Mouse (Mus musculus) lung, embryonic 15.5 days (tissue): ENCODE measurements around the gene Dnah17. TPM values are rescaled to one million over a fixed set of nuclear protein-coding genes. Genes with fewer than 3 reads are reported as not detected.
A peak's percentile ranks its signal among the peaks of the same experiment; 100 is the strongest.

Experiments
- ATAC-seq: fragments of 200-750 bp; cut with Nextera tagmentation; 2 replicates; pipeline ENCODE4 v1.8.0; 2017; ENCODE audit warnings: moderate number of reproducible peaks, borderline replicate concordance; ENCODE audit not compliant: low FRiP score, low TSS enrichment; ENCODE audit errors: extremely low read depth
- H3K27ac ChIP-seq: fragments of 300-500 bp; sonication (generic); 2 replicates; pipeline ENCODE4 v1.5.1; 2015; ENCODE audit warnings: moderate library complexity, mild to moderate bottlenecking, inconsistent platforms
- H3K27me3 ChIP-seq: fragments of 300-500 bp; sonication (generic); 2 replicates; pipeline ENCODE4 v1.6.1; 2015; ENCODE audit warnings: inconsistent platforms
- H3K36me3 ChIP-seq: fragments of 300-500 bp; sonication (generic); 2 replicates; pipeline ENCODE4 v1.6.1; 2015; ENCODE audit warnings: inconsistent platforms
- H3K4me1 ChIP-seq: fragments of 300-500 bp; sonication (generic); 2 replicates; pipeline ENCODE4 v1.6.1; 2015; ENCODE audit warnings: inconsistent platforms
- H3K4me2 ChIP-seq: fragments of 300-500 bp; sonication (generic); 2 replicates; pipeline ENCODE4 v1.6.1; 2015; ENCODE audit warnings: inconsistent platforms, mild to moderate bottlenecking, moderate library complexity
- H3K4me3 ChIP-seq: fragments of 300-500 bp; sonication (generic); 2 replicates; pipeline ENCODE4 v1.5.1; 2015; ENCODE audit warnings: mild to moderate bottlenecking, inconsistent platforms
- H3K9ac ChIP-seq: fragments of 300-500 bp; sonication (generic); 2 replicates; pipeline ENCODE4 v1.6.1; 2015; ENCODE audit warnings: inconsistent platforms
- H3K9me3 ChIP-seq: fragments of 300-500 bp; sonication (generic); 2 replicates; pipeline ENCODE4 v1.6.1; 2016; ENCODE audit warnings: inconsistent platforms
- WGBS: fragments of 180-500 bp; shearing (Covaris S2); methylation state at CpG from one replicate; pipeline ENCODE4 v1.1.7; 2015; 5-methylcytosine and 5-hydroxymethylcytosine counted together
- polyA plus RNA-seq: library from polyadenylated mRNA; unstranded; fragments of >200 nt; fragmentation: Nextera tagmentation; extraction: Ambion mirVana; gene quantifications from 2 replicates; pipeline ENCODE4 v1.2.1, GENCODE M21; 2015

Dnah17 gene
- polyA plus RNA-seq, 1 experiment from 2014 or later = 0.19 TPM

- H3K9ac ChIP-seq = no peak overlapping the region
- no peak overlapping the region for H3K4me3 ChIP-seq
- no peak overlapping the region for H3K27ac ChIP-seq
- H3K4me2 ChIP-seq = no peak overlapping the region
- ATAC-seq = no peak
- H3K27me3 ChIP-seq = no peaks in the 10 kb centered on the region
- H3K36me3 ChIP-seq = no peaks in the 10 kb centered on the region
- no peaks in the 10 kb centered on the region for H3K4me1 ChIP-seq
- H3K9me3 ChIP-seq = no peaks in the 10 kb centered on the region
- 33% methylated on average over 7 of the region's 7 CpGs for WGBS
Observed at GRCm38 (mm10) chr11:118142547-118143165, 12.2 kb upstream of the Dnah17 start.

GRCm38 (mm10) chr11:118140771-118141565 is 10.5 kb upstream of the Dnah17 start:
- Histone ChIP-seq H3K9me3 (no peaks in the 10 kb centered on the region), H3K4me3 (no peak overlapping the region), H3K4me1 (no peaks in the 10 kb centered on the region), H3K9ac (no peak overlapping the region), H3K36me3 (no peaks in the 10 kb centered on the region), H3K27me3 (no peaks in the 10 kb centered on the region), H3K27ac (no peak overlapping the region), H3K4me2 (no peak overlapping the region)
- 50% methylated on average over 10 of the region's 10 CpGs for WGBS
- ATAC-seq = no peak

GRCm38 (mm10) chr11:118138347-118138746 is 7.9 kb upstream of the Dnah17 start:
- no peak overlapping the region for H3K4me3 ChIP-seq
- no peak overlapping the region for H3K4me2 ChIP-seq
- H3K9me3 ChIP-seq = no peaks in the 10 kb centered on the region
- peaks cover 6% of the 10 kb centered on the region; the same call in 1 of the 2 replicates for H3K4me1 ChIP-seq
- H3K9ac ChIP-seq = no peak overlapping the region
- H3K36me3 ChIP-seq = no peaks in the 10 kb centered on the region
- WGBS = 95% methylated on average over 6 of the region's 6 CpGs
- H3K27ac ChIP-seq = no peak overlapping the region
- no peak for ATAC-seq
- no peaks in the 10 kb centered on the region for H3K27me3 ChIP-seq

GRCm38 (mm10) chr11:118136172-118136632 is 5.8 kb upstream of the Dnah17 start:
- no peaks in the 10 kb centered on the region for H3K9me3 ChIP-seq
- WGBS = 35% methylated on average over 5 of the region's 5 CpGs
- peaks cover 8% of the 10 kb centered on the region; the same call in 1 of the 2 replicates for H3K4me1 ChIP-seq
- H3K4me3 ChIP-seq = no peak overlapping the region
- no peak overlapping the region for H3K4me2 ChIP-seq
- H3K27ac ChIP-seq = no peak overlapping the region
- H3K27me3 ChIP-seq = no peaks in the 10 kb centered on the region
- H3K9ac ChIP-seq = no peak overlapping the region
- H3K36me3 ChIP-seq = no peaks in the 10 kb centered on the region
- ATAC-seq = no peak

- Histone ChIP-seq H3K27ac (no peak overlapping the region), H3K9ac (no peak overlapping the region), H3K4me3 (no peak overlapping the region), H3K9me3 (no peaks in the 10 kb centered on the region), H3K4me2 (no peak overlapping the region), H3K4me1 (peaks cover 8% of the 10 kb centered on the region; the same call in 1 of the 2 replicates), H3K27me3 (no peaks in the 10 kb centered on the region), H3K36me3 (no peaks in the 10 kb centered on the region)
- ATAC-seq = no peak
- 25% methylated on average over 6 of the region's 6 CpGs for WGBS
Observed at GRCm38 (mm10) chr11:118135271-118135670, 4.8 kb upstream of the Dnah17 start.

GRCm38 (mm10) chr11:118133752-118134169 is 3.3 kb upstream of the Dnah17 start:
- peak; percentile 50; the same call in 1 of the 2 replicates for ATAC-seq
- no peaks in the 10 kb centered on the region for H3K36me3 ChIP-seq
- H3K9ac ChIP-seq = no peak overlapping the region
- no peak overlapping the region for H3K4me2 ChIP-seq
- no peak overlapping the region for H3K27ac ChIP-seq
- H3K27me3 ChIP-seq = no peaks in the 10 kb centered on the region
- H3K9me3 ChIP-seq = no peaks in the 10 kb centered on the region
- WGBS = 33% methylated on average over 4 of the region's 4 CpGs
- H3K4me1 ChIP-seq = peaks cover 8% of the 10 kb centered on the region; the same call in 1 of the 2 replicates
- no peak overlapping the region for H3K4me3 ChIP-seq

- H3K27ac ChIP-seq = no peak overlapping the region
- 53% methylated on average over 9 of the region's 9 CpGs for WGBS
- ATAC-seq = peak; percentile 12; the same call in 1 of the 2 replicates
- no peak overlapping the region for H3K9ac ChIP-seq
- H3K36me3 ChIP-seq = no peaks in the 10 kb centered on the region
- H3K4me1 ChIP-seq = peaks cover 8% of the 10 kb centered on the region; the same call in 1 of the 2 replicates
- no peaks in the 10 kb centered on the region for H3K27me3 ChIP-seq
- H3K4me2 ChIP-seq = no peak overlapping the region
- H3K9me3 ChIP-seq = no peaks in the 10 kb centered on the region
- H3K4me3 ChIP-seq = no peak overlapping the region
Observed at GRCm38 (mm10) chr11:118133133-118133751, 2.8 kb upstream of the Dnah17 start.

GRCm38 (mm10) chr11:118132136-118132535 is 1.7 kb upstream of the Dnah17 start:
- peaks cover 8% of the 10 kb centered on the region; the same call in 1 of the 2 replicates for H3K4me1 ChIP-seq

GRCm38 (mm10) chr11:118129812-118130211 is 622 bp downstream of the Dnah17 start:
- WGBS = 86% methylated on average over 2 of the region's 2 CpGs
- no peaks in the 10 kb centered on the region for H3K9me3 ChIP-seq
- no peaks in the 10 kb centered on the region for H3K36me3 ChIP-seq
- peaks cover 8% of the 10 kb centered on the region; the same call in 1 of the 2 replicates for H3K4me1 ChIP-seq
- no peak overlapping the region for H3K9ac ChIP-seq
- no peaks in the 10 kb centered on the region for H3K27me3 ChIP-seq
- H3K27ac ChIP-seq = no peak overlapping the region
- no peak for ATAC-seq
- no peak overlapping the region for H3K4me2 ChIP-seq
- H3K4me3 ChIP-seq = no peak overlapping the region

More at GRCm38 (mm10) chr11:118132136-118132535, 1.7 kb upstream of the Dnah17 start:
- Histone ChIP-seq H3K9ac (no peak overlapping the region), H3K4me2 (no peak overlapping the region), H3K27ac (no peak overlapping the region), H3K27me3 (no peaks in the 10 kb centered on the region), H3K4me3 (no peak overlapping the region), H3K9me3 (no peaks in the 10 kb centered on the region), H3K36me3 (no peaks in the 10 kb centered on the region)
- no peak for ATAC-seq
- 60% methylated on average over 8 of the region's 8 CpGs for WGBS

- ATAC-seq = no peak
- Histone ChIP-seq H3K9ac (no peak overlapping the region), H3K4me3 (no peak overlapping the region), H3K4me2 (no peak overlapping the region), H3K36me3 (no peaks in the 10 kb centered on the region), H3K27ac (no peak overlapping the region), H3K9me3 (no peaks in the 10 kb centered on the region), H3K27me3 (no peaks in the 10 kb centered on the region), H3K4me1 (no peaks in the 10 kb centered on the region)
- 79% methylated on average over 11 of the region's 11 CpGs for WGBS
Observed at GRCm38 (mm10) chr11:118121592-118121991, 8.8 kb downstream of the Dnah17 start.

GRCm38 (mm10) chr11:118118777-118119176 is 11.7 kb downstream of the Dnah17 start:
- no peaks in the 10 kb centered on the region for H3K27me3 ChIP-seq
- H3K4me1 ChIP-seq = no peaks in the 10 kb centered on the region
- H3K36me3 ChIP-seq = no peaks in the 10 kb centered on the region
- no peak overlapping the region for H3K9ac ChIP-seq
- 46% methylated on average over 8 of the region's 8 CpGs for whole genome bisulfite sequencing
- no peaks in the 10 kb centered on the region for H3K9me3 ChIP-seq
- no peak for ATAC-seq
- no peak overlapping the region for H3K27ac ChIP-seq
- H3K4me3 ChIP-seq = no peak overlapping the region
- H3K4me2 ChIP-seq = no peak overlapping the region
